Mouse (Mus musculus): ENCODE results near the gene Adamts17. TPM values are rescaled to one million over a fixed set of nuclear protein-coding genes. Genes with fewer than 3 reads are reported as not detected.

The Adamts17 gene
- total RNA-seq, 2 experiments from 2014 or later: 10.0 to 10.9 TPM

- intact Hi-C loops (cut with DNase I): no loop called here
- no peak for DNase-seq (ENCODE audit: low spot score in 2 of 2)
Measured at GRCm38 (mm10) chr7:66905941-66906340, 66.4 kb downstream of the Adamts17 start.

DNA sequence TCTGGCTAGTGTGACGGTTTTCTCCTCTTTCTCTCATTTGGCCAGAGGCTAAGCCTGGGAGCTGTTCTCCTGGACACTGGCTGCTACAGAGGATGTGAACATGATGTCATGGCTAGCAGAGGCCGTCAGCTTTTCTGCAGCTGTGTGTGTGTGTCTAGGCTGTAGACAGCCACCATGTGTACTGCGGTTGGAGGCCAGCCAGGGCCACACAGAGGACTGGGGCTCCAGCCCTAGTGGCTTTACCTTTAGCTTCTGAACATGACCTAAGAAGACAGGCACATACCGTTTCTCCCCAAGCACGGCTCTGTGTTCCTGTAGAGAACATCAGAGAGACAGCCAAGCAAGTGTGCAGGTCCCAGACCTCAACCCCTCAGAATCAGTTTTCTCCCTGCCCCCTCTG, 73.3 kb downstream of the Adamts17 start:
- DNase-seq (ENCODE audit: low spot score in 2 of 2): peak in 1 of 2 experiments; percentile 42
- intact Hi-C loops (cut with DNase I): no loop called here

DNA sequence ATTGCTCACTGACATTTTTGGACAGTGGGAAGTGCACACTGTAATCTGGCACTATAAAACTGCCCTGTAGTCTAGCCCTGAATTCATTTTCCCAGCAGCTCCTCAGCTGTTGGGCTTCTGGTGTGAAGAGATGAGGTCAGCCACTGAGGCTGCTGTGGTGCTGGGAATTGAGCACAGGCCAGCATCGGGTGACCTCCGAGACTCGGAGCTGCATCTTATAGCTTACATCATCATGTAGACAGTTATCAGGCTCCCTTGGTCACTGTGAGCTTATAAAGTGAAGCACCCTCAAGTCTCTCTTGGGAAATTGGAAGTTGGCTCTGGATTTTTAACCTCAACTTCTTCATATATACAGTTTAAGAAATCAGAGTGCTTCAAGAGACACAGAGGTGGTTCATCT, 84.1 kb downstream of the Adamts17 start:
- intact Hi-C loops (cut with DNase I): no loop called here
- no peak for DNase-seq (ENCODE audit: low spot score in 2 of 2)

- DNase-seq (ENCODE audit: low spot score in 2 of 2): no peak
- intact Hi-C loops (cut with DNase I): no loop called here
Measured at GRCm38 (mm10) chr7:66924104-66924503, 84.6 kb downstream of the Adamts17 start.

GRCm38 (mm10) chr7:66929263-66929662, 89.7 kb downstream of the Adamts17 start:
- no peak for DNase-seq (ENCODE audit: low spot score in 2 of 2)
- intact Hi-C loops (cut with DNase I): no loop called here

GRCm38 (mm10) chr7:66931291-66931690, 91.8 kb downstream of the Adamts17 start:
- no peak for DNase-seq (ENCODE audit: low spot score in 2 of 2)
- intact Hi-C loops (cut with DNase I): no loop called here

DNA sequence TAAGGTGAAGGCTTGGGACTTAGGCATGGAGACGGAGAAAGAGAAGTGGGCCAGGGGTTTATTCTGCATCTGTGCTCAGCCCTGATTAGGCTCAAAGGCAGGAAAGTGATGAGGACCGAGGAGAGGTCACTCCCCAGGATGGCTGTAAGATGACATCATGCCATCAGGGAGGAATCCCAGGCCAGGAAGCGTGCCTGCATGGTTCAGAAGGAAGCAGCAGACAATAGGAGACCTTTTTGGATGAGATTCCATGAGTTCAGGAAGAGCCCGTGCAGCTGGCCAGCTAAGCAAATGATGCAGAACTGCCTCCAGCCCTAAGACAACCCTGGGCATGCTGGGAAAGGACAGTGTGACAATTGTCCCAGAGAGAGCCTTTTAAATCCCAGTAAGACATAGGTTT, 93.7 kb downstream of the Adamts17 start:
- DNase-seq (ENCODE audit: low spot score in 2 of 2): no peak
- intact Hi-C loops (cut with DNase I): no loop called here

DNA sequence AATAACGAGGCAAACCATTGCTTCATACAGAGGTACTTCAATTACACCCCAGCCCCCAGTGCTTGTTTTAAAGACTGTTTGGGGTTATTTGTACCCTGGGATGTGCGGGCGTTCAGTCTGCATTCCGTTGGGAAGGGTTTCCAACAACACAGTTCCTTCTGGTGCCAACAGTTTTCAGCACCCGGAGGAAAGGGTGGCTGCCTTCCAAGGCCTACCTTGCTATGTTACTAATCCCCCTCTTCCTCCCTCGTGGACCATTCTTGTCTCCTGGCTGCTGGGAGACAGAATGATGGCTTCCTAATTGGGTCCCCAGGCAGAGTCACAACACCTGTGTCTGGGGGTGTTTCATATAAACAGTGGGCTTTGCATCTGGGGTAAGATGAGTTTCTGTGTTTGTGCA, 94.5 kb downstream of the Adamts17 start:
- DNase-seq (ENCODE audit: low spot score in 2 of 2): peak; percentile 59 to 86
- intact Hi-C loops (cut with DNase I): no loop called here

DNA sequence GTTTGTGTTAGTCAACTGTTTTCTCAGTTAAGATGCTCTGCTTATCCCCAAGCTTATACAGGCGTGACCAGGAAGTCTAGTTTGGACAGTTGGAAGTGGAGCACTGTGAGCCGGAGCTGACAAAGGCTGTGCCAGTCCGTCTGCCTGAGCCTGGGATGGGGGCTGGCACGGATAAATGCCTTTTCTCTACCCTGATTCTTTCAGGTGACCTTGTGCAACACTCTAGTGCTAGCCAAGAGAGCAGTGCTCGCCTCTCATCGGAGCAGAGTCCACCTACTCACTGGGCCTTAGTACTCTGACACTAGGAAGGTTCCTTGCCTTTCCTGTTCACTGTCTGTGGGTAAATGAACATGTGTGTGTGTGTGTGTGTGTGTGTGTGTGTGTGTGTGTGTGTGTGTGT, 95.5 kb downstream of the Adamts17 start:
- no peak for DNase-seq (ENCODE audit: low spot score in 2 of 2)
- intact Hi-C loops (cut with DNase I): no loop called here

DNA sequence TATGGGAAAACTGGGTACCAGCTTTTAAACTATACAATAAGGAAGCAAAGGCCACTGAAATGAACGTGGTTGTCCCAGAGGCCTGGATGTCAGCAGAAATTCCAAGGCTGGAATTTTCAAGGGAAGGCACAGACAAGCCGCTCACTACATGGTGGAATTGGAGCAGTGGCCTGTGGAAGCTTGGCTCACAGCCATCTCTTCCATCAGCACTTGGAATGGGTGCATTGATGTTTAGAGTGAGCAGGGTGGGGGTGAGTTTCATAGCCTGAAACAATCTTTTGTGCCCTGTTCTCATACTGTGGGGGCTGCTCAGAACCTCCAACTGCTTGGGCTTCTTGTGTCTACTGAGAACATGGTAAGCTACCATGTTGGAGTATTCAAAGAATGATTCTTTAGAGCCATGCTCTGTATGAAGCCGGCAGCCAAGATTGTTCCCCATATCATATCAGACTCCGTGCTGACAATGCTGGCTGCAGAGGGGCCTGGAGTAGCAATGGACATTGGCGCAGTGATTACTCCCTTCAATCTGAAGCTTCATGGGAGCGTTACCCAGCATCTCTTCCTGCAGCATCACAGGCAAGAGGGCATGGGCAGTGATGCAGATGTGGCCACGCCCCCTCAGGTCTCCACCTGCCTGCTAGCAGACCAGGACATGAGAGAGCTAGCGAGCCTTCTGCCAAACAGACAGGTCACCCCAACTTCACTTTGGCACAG, 96.7 kb downstream of the Adamts17 start:
- intact Hi-C loops (cut with DNase I): no loop called here

GRCm38 (mm10) chr7:66936911-66937310, 97.4 kb downstream of the Adamts17 start:
- intact Hi-C loops (cut with DNase I): no loop called here

More for the DNA sequence above, 96.7 kb downstream of the Adamts17 start:
- peak in 1 of 2 experiments; percentile 10 for DNase-seq (ENCODE audit: low spot score in 2 of 2)

GRCm38 (mm10) chr7:66938988-66939783, 99.7 kb downstream of the Adamts17 start:
- DNase-seq (ENCODE audit: low spot score in 2 of 2): no peak
- intact Hi-C loops (cut with DNase I): no loop called here

More at GRCm38 (mm10) chr7:66936911-66937310, 97.4 kb downstream of the Adamts17 start:
- DNase-seq (ENCODE audit: low spot score in 2 of 2): no peak

GRCm38 (mm10) chr7:66940761-66941160, 101.2 kb downstream of the Adamts17 start:
- DNase-seq (ENCODE audit: low spot score in 2 of 2): no peak
- intact Hi-C loops (cut with DNase I): no loop called here

GRCm38 (mm10) chr7:66949006-66949405, 109.5 kb downstream of the Adamts17 start:
- intact Hi-C loops (cut with DNase I): no loop called here
- DNase-seq (ENCODE audit: low spot score in 2 of 2): no peak

GRCm38 (mm10) chr7:66952921-66953320, 113.4 kb downstream of the Adamts17 start:
- intact Hi-C loops (cut with DNase I): no loop called here
- DNase-seq (ENCODE audit: low spot score in 2 of 2): no peak

DNA sequence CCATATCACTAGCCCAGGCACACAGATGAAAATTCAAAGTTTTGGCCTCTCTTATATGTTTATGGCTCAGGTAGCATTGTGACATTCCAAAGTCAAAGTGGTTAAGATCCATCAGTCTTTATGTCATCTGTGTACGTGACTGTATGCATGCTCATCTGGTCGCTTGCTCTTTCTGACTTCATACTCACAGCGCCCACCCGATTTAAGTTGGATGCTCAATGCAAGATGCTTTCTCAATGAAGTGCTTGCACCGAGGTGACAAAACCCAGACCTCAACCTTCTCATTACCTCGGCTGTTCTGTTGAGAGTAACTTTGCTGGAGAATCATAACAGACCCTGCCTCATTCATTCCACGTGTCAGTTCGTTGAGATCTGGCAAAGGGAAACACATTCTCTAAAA, 114.5 kb downstream of the Adamts17 start:
- intact Hi-C loops (cut with DNase I): no loop called here
- DNase-seq (ENCODE audit: low spot score in 2 of 2): no peak

- intact Hi-C loops (cut with DNase I): no loop called here
- no peak for DNase-seq (ENCODE audit: low spot score in 2 of 2)
Measured at GRCm38 (mm10) chr7:66954723-66955122, 115.2 kb downstream of the Adamts17 start.

DNA sequence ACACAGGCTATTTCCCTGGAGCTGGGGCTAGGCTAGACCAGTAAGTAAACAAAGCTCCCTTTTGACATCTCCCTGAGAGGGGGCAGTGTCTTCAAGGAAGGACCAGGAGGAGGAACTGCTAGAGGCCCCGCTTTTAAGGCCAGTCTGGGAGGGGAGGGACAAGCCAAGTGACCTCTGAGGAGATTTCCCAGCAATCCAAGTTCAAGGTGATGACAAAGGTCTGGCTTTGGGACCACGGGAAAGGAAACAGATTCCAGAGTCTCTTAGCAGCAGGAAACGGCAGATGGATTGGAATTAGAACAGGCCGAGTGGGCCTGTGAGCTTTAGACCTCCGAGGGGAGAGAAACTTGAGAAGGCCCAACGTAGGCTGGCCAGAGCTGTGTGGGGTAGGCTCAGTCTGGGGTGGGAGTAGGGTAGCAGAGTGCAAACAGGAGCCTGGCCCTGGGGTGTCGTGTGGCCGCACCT, 116.0 kb downstream of the Adamts17 start:
- DNase-seq (ENCODE audit: low spot score in 2 of 2): no peak
- intact Hi-C loops (cut with DNase I): no loop called here

DNA sequence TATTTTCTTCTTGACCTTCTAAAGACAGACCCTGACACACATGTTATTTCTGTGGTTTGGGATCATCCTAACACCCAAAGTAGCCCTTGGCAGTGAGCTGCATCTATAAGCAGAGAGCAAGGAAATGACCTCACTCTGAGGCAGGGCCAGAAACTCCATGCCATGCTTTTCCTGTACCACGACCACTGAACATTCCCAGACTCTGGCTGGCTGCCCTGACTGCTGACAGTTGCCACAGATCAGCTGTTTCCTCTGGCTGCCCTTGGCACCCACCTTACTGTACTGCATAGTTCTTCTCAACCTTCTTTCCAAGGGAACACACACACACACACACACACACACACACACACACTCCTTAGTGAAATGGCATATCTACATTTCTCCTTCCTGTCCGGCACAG, 116.4 kb downstream of the Adamts17 start:
- DNase-seq (ENCODE audit: low spot score in 2 of 2): no peak
- intact Hi-C loops (cut with DNase I): no loop called here

DNA sequence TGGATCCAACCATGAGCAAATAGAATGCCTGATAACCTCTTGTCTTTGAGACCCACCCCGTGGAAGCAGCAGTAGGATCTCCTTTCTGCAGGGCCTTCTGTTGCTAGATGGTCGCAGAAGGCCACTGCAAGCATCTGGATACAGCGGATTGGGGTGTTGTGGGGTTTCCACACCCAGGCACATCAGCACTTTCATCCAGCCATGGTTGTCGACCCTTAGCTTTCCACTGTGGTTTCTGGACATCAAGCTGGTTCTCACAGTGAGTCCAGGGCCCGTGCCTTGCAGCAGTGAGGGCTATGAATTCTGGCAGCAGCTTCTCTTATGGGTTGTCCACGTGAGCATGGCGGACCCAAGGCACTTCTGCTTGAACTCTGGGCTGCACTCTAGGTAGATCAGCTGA, 118.2 kb downstream of the Adamts17 start:
- intact Hi-C loops (cut with DNase I): no loop called here
- no peak for DNase-seq (ENCODE audit: low spot score in 2 of 2)

Data from left cerebral cortex, postnatal 25 days (tissue).